Mouse (Mus musculus) 416B (cell line): Measurements from ENCODE around the gene Antxr1.
A peak's percentile ranks its signal among the peaks of the same experiment; 100 is the strongest.

Source experiments
- DNase-seq: peaks from one replicate; pipeline ENCODE4 v3.0.0; 2011; ENCODE audit warnings: low read depth

Gene Antxr1

GRCm38 (mm10) chr6:87250701-87251100 lies 84.9 kb downstream of the Antxr1 start:
- DNase-seq: no peak

GRCm38 (mm10) chr6:87248226-87248834 lies 87.3 kb downstream of the Antxr1 start:
- no peak for DNase-seq

- DNase-seq: no peak
Measured at GRCm38 (mm10) chr6:87244117-87245100, 91.2 kb downstream of the Antxr1 start.

DNA sequence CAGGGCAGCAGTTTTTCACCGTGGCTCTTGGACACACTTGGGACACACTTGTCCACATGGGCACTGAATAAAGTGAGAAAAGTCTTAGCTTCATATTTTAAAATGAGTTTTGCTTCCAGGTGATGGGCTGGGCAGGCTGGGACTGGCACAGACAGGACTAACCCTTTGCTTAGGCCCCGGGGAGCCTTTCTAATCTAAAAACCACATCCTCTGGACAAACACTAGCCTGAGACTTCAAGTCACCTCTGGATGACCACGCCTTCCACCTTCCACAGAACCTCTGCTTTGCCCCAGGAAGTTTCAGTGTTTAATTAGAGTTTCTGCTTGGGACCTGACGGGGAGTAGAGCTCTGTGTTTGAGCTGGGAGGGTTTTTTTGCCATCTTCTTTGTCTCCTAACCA lies 98.4 kb downstream of the Antxr1 start:
- peak; percentile 51 for DNase-seq

GRCm38 (mm10) chr6:87236061-87236460 lies 99.6 kb downstream of the Antxr1 start:
- DNase-seq: no peak

DNA sequence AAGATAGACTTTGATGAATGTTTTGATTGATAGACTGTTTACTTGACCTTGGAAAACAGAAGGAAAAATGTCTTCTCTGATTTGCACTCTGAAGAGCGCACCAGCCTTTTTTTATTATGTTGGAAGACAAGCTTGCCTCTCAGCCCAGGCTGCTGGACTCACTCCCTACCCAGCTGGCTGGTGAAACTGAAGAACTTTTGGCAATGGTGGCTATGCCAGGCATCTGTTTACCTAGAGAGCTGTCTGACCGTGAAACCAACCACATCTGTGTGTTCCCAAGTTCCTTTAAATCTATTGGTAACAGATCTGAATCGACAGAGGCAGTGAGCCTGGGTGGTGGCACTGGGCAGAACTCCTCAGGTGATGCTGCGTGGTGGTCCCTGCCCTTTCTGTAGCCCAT lies 102.5 kb downstream of the Antxr1 start:
- DNase-seq: no peak

DNA sequence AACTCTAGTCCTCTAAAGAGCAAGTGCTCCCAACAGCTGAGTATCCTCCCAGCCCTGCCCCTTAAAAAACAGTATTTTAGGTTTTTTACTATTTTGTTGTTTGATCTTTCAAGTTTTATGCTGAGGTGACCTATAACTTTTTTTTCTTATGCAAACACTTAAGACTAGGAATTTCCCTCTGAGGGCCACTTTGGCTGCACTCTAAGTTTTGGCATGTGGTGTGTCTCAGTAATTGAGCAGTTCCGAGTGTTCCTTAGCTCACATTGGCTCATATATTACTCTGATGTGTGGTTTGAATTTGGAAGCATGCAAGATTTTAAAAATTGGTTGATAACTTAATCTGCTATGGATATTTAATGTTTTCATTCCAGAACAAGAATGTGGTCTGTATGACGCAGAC lies 105.6 kb downstream of the Antxr1 start:
- DNase-seq: no peak

DNA sequence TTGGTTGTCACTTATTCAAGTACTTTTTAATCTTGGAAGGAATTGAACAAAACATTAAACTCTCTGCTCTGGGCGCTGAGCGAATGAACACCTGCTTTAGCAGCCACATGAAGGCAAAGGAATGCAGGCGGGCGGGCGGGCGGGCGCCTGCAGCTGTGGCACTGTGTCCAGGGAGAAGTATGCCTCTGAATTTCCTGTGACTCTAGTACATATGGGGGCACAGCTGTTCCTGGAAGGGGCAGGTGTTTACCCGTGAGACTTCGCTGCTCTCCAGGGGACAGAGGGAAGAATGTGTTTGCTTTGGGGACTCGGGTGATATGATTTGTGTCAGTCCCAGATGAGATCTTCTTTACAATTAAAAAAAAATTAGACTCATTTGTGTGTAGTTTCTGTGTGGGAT lies 107.7 kb downstream of the Antxr1 start:
- DNase-seq: no peak

DNA sequence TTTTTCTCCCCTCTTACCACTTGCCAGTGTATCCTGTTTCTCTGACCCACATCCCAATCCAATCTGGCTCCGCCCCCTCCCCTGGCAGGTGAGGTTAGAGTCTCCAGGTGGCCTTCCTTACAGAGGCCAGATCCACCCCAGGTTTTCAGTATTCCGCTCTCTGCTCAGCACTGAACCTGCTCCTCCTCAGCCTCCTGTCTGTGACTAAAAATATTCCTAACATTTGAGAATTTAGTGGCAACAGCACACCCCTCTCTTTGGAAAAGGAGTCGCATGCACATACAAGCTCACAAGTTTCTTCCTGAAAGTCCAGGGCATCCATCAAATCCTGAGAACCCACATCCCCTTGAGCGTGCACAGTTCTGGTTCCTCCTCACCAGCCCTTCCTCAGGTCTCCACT lies 109.3 kb downstream of the Antxr1 start:
- DNase-seq: no peak

GRCm38 (mm10) chr6:87225286-87225685 lies 110.3 kb downstream of the Antxr1 start:
- no peak for DNase-seq

- no peak for DNase-seq
Measured at GRCm38 (mm10) chr6:87222854-87223631, 112.6 kb downstream of the Antxr1 start.

DNA sequence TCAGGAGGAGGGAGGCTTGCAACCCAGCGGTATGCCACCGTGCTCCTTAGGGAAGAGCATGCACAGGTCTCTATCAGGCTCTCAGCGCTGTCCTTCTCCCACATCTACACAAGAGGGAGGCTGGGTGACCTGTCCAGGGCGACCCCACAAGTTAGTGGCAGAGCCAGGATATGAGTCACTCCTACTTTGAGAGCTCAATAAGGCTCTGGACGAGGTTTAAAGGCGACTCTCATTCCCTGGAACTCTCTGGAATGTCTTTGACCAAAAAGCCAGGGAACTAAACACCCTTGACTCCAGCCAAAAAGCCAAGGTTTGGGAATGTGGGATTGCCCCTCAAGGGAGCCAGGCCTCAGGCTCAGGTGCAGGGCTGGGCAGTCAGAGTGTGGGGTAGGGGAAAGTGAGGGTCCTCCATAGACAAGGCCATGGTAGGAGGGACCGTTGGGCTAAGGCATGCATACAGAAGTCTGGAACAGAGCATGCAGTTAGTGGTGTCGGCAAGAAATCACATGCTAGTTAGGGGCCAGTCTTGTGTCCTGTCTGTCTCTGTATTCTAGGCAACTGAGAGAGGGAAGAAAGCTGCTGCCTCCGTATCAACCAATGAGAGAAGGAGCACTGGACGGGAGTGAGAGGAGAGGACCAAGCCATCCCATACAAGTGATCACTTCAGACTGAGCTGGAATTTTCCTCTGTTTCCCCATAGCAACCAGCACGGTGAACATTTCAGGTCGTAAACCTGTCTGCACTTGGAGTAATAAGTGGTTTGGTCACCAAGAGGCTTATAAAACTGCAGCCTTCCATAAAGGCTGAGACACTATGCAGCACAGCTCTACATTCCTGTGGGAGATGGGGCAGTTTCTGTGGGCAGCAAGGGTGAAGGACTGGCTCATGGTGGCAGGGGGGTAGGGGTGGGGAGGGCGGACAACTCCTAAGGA lies 116.3 kb downstream of the Antxr1 start:
- no peak for DNase-seq

GRCm38 (mm10) chr6:87216114-87216591 lies 119.5 kb downstream of the Antxr1 start:
- no peak for DNase-seq

- DNase-seq: no peak
Measured at GRCm38 (mm10) chr6:87213262-87213661, 122.4 kb downstream of the Antxr1 start.

DNA sequence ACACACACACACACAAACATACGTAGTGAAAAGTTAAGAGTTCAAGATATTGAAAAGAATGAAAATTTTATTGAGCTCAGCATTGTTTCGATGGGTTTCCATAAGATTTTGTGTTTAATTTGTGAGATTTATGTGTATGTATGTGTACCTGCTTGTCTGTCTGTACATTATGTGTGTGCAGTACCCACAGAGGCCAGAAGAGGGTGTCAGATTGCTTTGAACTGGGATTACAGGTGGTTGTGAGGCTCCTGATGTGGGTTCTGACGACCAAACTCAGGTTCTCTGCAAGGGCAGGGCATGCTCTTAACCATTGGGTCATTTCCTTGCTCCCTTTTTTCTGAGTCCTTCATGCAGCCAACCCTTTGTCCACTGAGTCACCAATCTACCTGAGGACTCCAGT lies 124.1 kb downstream of the Antxr1 start:
- DNase-seq: no peak

DNA sequence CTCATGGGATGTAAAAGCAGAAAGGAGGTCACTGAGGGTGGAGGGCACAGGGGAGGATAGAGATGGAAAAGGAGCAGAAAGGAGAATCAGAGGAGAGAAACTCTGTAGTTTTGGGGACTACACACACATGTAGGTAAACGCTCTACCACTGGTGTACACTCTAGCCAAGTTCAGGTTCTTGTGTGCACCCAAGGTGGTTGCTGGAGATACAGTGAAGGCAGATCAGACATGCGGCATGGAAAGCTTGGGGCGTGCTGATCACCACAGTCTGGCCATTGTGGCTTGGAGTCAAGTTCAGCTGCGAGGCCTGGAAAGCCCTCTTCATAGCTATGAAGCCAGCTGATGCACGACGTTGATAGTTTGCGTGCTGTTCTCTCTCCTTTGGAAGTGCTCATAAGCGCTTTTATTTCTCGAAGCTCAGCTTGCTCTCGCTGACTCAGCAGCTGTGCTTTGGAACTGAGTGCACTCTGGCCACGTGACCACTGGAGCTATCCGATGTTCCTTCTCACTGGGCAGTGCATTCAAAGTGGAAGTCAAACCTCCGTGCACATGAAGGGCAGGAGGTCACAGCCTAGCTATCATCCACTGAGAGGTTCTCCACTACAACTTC lies 128.1 kb downstream of the Antxr1 start:
- no peak for DNase-seq

GRCm38 (mm10) chr6:87206790-87207189 lies 128.8 kb downstream of the Antxr1 start:
- no peak for DNase-seq

DNA sequence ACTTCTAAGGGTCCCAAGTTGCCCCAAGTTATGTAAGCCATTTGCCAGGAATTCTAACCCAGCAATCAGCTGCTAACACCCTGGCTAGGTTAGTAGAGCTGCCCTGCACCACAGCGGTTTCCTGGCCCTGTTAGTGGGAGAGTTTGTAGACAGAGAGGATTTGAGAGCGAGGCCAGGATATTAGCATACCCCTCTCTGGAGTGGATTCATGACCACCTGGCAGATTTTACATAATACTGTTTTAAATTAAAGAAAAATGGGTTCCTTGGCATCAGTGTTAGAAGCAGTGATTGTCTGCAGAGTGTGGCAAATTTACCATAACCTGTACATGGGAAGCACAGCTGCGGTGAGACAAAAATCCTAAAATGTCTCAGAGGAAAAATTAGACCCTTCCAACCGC lies 132.2 kb downstream of the Antxr1 start:
- no peak for DNase-seq

GRCm38 (mm10) chr6:87203065-87203464 lies 132.6 kb downstream of the Antxr1 start:
- no peak for DNase-seq

- DNase-seq: no peak
Measured at GRCm38 (mm10) chr6:87202048-87202605, 133.5 kb downstream of the Antxr1 start.

DNA sequence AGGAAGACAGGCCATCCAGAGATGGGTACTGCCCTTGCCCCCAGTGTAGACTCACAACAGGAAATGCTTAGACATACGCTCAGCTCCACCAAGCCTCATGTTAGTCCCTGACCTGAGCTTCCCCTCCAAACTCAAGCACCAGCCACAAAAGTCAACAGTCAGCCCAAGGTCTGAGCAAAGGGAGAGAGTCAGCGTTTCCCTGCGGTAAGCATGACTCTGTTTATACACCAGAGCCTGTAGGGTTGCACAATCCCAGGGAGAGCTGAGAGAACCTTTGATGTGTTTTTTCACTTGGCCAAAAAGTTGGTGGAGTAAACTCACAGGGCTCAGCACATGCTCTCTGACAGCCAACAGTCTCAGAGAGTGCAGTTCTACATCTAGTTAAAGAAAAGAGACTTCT lies 145.9 kb downstream of the Antxr1 start:
- DNase-seq: peak; percentile 88
